Mouse (Mus musculus) WW6 (cell line): ENCODE data around the gene Usf3.
A peak's percentile ranks its signal among the peaks of the same experiment; 100 is the strongest.

Experiments used
- DNase-seq: peaks from one replicate; pipeline ENCODE4 v3.0.0-alpha.2; 2013; ENCODE audit warnings: low read depth, low spot score

The Usf3 gene

DNA sequence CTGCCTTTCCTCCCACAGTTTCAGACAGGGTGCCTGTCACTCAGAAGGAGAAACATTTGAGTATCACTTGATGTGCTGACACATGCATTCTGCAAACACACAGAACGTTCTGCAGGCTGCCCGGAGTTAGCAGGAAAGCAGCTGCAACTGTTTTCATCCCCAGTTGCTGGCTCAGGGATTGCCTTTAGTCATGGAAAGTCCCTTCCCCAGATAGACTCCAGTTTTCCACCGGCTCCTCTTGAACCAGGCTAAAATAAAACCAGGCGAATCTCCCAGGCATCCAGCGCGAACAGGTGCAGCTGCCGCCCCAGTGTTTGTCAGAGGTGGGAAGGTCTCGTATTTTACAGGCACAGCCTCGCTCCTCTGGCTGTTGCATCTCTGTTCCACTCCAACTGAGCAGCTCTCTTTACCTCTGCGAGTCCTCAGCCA is 65.8 kb downstream of the Usf3 start:
- no peak for DNase-seq

GRCm38 (mm10) chr16:44240406-44240805 is 67.4 kb downstream of the Usf3 start:
- no peak for DNase-seq

- peak; percentile 33 for DNase-seq
Observed at GRCm38 (mm10) chr16:44242633-44243032, 69.6 kb downstream of the Usf3 start.

GRCm38 (mm10) chr16:44243323-44243722 is 70.3 kb downstream of the Usf3 start:
- DNase-seq = no peak

- DNase-seq = no peak
Observed at GRCm38 (mm10) chr16:44249985-44250384, 76.9 kb downstream of the Usf3 start.

DNA sequence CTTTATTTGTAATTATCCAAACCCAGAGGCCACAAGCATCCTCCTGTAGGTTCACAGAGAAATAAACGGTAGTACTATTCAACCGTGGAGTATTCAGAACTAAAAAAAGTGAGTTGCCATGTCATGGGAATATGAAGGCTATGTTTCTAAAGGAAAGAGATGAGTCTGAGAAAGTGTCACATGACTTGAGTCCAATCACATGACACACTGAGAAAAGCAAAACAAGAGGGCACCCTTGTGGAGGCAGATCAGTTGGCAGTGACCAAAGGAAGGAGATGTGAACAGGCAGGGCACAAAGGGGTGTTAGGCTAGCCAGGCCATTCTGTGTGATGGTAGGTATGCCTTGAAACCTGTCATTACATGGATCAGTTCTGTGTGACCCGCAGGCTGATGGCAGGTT is 79.7 kb downstream of the Usf3 start:
- DNase-seq = no peak

DNA sequence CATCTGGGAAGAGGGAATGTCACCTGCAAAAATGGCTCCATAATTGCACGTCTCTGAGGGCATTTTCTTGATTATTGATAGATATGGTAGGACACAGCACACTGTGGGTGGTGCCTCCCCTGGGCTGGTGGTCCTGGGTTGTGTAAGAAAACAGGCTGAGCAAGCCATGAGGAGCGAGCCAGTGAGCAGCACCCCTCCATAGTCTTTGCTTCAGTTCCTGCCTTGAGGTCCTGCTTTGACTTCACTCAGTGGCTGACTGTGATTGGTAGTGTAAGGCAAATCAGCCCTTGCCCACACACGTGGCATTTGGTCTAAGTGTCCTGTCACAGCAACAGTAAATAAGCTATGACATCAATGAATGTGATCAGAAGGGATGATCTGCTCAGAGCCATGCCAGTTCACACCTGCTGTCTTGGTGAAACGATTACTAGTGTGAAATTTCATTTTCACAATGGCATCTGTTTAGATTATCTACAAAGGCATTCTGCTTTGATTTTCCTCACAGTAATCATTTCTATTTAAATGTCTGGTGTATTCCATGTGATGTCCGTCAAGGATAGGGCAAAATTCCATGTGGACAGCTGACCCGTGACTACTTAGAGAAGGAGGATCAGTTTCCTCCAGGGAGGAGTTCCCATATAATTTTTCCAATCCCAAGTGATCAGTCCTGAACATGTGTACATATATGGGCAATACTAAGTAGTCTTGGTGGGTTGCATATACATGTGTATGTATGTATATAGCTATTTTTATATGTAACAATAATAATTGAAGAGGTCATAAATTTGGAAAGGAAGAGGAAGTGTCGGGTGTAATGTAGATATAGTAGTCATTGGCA is 81.0 kb downstream of the Usf3 start:
- no peak for DNase-seq

DNA sequence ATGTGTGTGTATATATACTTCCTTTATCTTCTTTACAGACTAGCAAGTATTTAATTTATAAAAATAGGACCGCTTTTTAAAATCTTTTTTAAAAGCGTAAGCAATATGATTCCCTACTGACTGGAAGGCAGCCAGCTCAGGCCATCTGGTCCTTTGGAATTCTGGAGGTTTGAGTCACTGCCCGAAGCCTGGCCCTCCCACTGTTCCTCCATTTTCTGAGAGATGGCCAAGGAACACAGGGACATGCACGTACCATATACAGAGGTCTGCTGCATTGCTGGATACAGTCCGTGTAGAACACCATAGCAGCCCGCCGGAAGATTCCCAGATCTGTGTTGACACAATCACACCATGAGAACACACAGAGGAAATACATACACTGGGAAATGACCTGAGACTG is 81.7 kb downstream of the Usf3 start:
- DNase-seq = no peak

DNA sequence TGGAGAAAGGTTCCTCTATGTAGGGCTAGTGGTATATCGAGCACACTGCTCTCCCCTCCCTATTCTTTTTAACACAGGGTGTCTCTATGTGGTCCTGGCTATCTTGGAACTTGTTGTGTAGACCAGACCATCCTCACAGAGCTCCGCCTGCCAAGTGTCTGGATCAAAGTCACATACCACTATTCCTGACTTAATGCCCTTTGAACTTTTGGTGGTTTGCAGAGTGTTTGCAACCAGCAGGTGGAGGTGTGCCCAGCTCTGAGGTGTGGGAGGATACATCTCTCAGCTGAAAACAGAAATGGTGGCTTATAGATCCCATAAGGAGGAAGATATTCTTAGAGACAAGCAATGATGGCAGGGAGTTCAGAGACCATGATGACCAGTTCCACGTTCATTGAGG is 84.4 kb downstream of the Usf3 start:
- DNase-seq = no peak

DNA sequence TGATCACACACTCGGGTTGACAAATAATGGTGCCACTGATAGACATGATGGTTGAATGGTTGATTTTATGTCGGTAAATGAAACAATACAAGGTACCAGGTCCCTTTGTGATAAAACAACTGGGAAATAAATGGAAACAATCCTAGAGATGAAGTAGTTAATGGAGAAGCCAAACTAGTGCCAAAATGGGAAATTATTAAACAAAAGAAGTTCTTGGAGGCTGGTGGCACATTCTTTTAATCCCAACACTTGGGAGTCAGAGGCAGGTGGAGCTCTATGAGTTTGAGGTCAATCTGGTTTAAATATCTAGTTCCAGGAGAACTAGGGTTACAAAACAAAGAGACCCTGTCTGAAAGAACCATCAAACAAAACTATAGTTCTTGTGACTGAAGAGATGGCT is 91.9 kb downstream of the Usf3 start:
- no peak for DNase-seq

GRCm38 (mm10) chr16:44265562-44265961 is 92.5 kb downstream of the Usf3 start:
- DNase-seq = no peak

DNA sequence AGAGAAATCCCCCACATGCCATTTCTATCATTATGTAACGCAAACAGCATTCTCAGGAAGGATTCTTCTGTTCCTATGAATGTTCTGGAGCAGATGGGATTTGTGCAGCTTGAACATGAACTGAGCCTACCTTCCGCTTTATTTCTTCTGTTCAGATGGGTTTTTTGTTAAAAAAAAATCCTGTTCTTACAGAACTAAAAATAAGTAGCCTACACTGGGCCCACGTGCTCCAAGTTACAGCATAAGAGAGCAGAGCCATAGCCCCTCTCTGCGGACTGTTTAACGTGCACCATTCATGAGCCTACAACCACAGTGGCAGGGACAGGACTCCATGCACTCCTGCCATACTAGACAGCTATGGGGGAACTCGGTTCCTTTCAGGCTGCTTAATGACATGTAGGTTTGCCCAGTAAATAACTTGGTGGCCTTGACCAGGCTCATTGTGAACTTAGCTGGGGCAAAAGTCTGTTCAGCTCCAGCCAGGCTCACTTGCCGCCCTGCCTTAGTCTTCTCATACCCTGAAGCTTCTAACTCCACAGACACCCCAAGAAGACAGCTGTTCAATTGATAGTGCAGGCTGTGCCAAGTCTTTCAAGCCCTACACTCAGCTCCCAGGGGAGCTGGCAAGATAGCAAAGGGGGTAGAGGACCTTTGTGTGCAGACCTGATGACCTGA is 95.6 kb downstream of the Usf3 start:
- DNase-seq = no peak

- DNase-seq = no peak
Observed at GRCm38 (mm10) chr16:44269578-44269977, 96.5 kb downstream of the Usf3 start.

DNA sequence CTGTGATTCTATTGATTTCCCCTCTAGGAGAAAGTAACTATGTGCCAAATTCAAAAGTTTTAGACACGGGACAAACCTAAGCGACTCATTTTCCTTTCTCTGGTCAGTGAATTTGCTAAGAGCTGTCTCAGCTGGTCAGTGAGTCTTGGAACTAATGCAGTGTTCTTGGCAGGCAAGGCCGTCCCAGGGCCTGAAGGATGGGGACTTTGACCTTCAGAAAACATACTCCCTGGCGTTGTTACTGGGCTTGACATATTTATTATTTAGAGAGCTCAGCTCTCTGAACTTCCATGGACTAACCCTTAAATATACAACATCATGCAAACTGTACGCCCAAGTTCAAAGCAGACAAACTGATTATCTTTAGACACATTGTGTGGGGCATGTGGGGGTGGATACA is 97.6 kb downstream of the Usf3 start:
- no peak for DNase-seq

DNA sequence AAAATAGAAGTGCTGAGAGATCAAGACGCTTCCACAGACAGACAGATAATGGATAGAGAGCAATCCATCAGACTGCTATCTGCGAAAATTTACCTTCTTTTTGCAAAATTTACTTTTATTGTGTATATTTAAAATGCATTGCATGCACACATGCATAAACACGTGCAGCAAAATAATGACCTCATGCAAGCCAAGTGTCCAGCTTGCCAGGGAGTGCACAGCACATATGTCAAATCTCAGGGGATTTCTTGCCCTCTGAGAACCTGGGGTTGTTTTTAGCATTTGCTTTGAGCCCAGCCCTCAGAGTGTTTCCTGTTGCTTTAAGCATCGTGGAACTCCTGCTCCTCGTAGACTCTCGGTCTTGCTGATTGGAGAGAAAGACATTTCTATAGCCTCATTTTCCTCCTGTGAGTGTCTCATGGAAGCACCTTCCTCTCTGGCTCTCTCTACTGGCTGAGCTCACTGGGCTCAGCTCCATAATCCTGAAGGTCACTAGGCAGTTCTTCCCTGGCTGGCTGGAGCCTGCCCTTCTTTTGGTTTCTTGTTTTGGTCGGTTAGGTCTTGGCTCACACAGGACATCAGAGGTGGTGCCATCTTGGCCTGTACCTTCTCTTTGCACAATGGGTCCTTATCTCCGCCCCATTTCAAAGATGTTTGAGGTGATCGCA is 98.5 kb downstream of the Usf3 start:
- DNase-seq = no peak
